Mouse (Mus musculus) left cerebral cortex, adult 9 months (tissue): ENCODE results near the gene Adamts7.
A peak's percentile ranks its signal among the peaks of the same experiment; 100 is the strongest.

ENCODE experiments used
- DNase-seq, 2 experiments: peaks; one replicate each; pipeline ENCODE4 v3.0.0; 2022; ENCODE audit warnings: low spot score in 2 of 2

The Adamts7 gene

DNA sequence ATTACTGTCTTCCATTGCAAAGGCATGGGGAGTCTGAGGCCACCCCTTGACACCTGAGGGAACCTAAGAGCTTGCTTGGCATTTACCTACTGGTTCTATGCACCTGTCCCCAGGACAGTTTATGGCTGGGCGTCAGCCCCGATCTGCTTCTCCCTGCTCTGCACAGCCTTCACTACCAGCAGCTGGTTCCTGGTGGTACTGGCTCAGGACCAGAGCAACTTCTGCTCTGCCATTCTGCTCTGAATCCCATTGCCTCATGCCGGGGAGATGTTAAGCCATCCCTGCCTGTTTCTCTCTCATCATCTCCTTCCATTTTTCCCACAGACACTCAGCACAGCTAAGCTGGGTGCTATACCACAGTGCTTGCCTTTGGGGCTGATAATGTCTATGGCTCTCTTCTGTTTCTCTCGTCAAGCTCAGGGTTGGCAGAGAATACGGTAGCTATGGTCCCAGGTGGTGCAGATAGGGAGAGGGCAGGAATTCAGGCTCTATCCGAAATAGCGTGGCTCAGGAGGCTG, 35.1 kb downstream of the Adamts7 start:
- DNase-seq = no peak

DNA sequence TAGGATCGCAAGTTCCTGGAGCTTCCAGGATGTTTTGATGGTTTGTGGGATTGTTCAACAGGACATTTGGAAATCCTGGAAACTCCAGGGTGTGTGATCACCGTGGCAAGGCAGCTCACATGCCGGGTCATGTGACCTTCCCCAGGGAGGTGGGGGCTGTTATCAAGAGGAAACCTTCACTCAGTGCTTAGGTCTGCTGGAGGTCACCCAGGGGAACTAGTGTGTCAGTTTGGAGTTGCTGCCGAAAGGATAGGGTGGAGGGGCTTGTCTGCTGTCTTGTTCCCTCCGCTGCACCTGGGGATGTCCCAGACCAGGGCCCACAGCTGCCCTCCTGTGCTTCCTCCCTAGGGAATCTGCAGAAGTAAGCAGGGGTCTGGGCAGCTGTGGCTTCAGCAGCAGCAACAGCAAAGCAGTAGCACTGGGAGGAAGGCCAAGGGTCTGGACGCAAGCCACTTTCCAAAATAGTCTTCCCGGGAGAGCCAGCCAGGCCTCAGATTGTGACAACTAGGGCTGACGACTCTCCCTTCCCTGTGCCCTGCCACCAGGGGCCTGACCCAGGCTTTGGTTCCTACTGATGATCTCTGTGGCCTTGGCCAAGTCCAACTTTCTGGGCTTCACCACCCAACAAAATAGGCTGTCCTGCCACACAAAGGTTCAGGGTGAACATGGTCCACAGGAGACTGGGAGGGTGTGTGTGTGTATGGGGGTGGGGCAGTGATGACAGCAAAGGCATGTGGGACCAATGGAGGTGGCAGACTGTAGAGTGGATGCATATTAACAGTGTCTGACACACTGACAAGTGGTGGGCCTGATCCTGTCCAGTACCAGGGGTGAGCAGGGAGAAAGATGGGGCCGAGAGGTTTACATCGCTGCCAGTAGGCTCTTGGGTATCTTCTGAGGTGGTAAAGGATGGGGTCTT, 35.9 kb downstream of the Adamts7 start:
- DNase-seq = peak in 1 of 2 experiments; percentile 25

DNA sequence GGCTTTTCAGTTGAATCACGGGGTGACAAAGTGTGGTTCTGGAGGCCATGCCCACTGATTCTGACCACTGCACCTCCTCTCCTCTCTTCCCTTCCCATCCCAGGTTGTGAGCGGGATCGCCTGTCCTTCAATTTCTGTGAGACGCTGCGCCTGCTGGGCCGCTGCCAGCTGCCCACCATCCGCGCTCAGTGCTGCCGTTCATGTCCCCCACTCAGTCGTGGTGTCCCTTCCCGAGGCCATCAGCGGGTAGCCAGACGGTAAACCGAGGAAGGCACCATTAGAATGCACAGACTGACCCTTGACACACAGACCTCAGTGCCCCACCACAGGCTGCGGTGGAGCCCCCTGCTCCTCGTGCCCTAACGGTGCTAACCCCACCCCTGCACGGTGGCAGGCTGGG, 36.7 kb downstream of the Adamts7 start:
- no peak for DNase-seq

DNA sequence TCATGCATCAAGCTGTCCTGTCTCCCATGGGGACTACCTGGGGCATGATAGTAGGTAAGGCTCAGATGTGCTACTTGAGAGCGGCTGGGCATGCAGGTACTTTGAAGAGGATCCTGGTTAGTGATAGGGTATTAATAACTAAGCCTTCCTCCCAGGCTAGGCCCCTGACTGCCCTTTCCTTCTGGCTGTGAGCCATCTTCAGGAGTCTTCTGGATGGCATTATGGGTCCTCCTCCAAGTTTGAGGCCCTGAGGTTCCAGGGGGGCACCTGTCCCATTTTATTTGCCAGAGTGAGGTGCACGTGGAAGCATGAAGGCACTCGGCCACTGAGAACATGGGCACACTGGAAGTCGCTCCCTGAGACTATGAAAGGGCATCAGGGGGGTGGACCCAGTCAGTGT, 37.6 kb downstream of the Adamts7 start:
- DNase-seq = no peak

DNA sequence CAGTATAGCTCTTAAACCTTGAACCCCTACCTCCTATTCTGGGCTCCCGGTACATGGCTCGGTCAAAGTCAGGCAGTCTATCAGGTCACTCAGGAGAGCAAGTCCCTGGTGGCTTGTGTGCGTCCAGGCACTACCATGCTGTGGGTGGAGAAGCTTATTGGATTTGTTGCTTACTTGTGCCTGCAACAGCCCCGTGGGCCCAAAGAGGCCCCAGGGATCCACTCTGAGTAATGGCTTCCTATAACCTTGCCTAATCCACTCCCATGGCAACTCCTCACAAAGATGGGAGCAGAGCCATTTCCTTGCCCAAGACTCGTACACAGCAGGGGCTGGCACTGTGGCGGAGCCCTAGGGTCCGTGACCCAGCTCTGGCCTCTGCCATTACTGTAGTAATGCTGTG, 38.2 kb downstream of the Adamts7 start:
- no peak for DNase-seq

DNA sequence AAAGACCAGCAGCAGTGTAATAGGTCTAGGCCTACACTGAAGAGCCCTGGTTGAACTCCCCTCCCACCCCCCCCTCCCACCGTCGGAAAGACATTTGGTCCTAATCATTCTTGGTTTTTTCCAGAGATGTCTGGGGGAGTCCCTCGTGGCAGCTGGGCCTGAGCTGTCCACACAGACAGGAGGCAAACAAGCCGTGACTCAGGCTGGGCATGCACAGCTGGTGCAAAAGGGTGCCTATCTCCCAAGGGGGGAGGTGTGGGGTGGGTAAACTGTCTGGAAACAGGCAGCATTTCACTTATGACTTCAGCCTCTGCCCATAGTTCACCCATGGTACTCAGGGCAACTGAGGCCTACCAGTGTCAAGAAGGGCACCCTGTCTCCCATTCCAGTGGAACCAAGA, 38.7 kb downstream of the Adamts7 start:
- DNase-seq = no peak

DNA sequence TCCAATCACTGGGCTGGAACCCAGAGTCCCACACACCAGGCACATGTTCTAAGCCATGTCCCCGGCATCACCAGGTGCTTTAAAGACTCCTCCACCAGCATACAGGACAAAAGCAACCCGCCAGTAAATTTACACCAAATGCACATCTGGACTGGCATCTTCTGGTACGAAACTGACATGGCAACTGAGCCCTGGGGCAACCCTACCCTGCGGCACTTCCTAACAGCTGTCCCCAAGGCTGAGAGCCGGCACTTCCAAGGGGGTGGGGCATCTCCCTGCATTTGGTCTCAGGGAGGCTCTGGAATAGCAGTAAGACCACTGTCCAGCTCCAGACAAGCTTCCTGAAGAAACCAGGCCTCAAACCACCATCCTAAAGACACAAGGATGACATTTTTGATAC, 40.4 kb downstream of the Adamts7 start:
- no peak for DNase-seq

DNA sequence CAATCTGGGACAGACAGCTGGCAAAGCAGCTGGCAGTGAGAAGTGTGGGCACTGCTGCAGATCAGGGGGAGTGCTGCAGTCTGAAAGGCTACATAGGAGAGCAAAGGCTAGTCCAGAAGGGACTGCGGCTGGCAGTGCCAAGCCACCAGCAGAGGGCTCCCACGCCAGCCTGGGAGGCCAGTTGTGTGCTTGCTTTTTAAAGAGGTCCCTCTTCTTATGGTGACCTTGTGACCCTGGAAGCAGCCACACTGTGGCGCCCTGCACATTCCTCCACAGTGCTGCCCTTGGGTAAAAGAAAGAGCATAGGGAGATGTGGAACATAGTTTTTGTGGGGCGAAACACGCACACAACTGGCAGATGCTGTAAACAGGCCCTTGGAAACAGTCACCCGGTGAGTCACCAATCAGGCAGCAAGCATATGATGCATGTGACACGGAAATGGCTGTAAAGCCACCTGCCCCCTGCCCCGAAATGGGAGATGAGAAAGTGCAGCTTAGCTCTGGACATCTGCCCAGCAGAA, 41.6 kb downstream of the Adamts7 start:
- peak in 1 of 2 experiments; percentile 25 for DNase-seq

DNA sequence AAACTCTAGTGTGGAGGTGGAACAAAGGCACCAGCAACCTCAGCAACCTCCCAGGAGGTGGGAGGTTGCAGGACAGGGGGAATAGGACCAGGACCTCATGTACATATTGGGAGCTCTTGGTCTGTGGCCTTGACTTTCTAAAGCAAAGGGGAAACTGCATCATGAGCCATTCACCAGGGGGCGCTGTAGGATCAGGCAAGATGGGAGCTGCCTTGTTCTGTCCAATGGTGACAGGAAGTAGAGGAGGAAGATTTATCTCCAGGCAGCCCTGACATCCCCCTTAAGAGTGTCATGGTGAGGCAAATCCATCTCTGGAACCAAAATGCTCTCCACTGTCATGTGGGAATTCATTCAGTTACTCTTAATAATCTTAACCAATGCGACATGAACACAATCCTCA, 43.6 kb downstream of the Adamts7 start:
- peak in 1 of 2 experiments; percentile 88 for DNase-seq

DNA sequence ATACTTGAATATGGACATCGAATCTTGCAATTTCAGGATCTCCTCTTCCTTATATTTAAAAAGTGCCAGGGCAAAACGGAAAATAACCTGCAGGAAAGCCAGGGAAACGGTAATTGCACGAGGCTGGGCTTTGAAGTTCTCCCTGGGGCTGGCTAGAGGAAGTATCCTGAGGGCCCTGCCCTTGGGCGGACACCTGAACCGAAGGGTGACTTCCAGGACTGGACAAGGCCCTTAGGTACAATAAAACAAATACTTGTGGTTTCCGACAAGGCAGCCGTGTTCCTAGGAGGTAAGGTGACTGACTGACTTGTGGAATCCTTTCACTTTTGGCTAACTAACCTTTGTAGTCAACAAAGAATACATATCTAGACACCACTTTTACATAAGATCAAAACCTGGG, 44.9 kb downstream of the Adamts7 start:
- no peak for DNase-seq

DNA sequence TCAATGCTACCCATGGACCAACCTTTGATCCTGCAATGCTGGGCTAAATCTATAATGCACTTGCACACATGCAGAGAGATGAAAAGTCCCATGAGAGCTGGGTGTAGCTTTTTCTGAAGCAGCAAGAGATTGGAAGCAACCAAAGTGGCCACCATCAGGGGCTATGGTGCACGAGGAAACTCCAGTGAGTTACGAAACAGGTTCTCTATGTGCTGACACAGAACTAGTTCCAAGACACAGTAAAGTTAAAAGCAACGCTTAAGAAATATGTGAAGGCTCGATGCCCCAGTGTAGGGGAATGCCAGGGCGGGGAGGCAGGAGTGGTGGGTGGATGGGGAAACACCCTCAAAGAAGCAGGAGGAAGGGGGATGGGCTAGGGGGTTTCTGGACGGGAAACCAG, 45.8 kb downstream of the Adamts7 start:
- DNase-seq = no peak

DNA sequence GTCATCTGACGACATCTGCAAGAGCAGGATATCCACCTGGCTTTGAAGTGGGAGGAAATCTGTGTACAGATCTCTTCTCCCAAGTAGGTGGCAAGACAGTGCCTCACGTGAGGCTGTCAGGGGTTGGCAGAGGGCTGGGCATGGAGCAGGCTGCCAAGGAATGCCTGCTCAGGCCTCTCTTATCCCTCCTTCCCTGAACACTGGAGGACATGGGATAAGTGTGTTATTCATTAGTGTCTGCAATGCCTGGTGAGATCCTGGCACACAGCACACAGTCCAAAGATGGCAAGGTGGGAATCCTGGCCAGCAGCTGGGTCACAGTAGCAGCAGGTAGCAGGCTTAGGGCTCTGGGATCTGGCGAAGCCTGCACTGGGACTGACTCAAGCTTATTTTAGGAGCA, 50.3 kb downstream of the Adamts7 start:
- DNase-seq = no peak

DNA sequence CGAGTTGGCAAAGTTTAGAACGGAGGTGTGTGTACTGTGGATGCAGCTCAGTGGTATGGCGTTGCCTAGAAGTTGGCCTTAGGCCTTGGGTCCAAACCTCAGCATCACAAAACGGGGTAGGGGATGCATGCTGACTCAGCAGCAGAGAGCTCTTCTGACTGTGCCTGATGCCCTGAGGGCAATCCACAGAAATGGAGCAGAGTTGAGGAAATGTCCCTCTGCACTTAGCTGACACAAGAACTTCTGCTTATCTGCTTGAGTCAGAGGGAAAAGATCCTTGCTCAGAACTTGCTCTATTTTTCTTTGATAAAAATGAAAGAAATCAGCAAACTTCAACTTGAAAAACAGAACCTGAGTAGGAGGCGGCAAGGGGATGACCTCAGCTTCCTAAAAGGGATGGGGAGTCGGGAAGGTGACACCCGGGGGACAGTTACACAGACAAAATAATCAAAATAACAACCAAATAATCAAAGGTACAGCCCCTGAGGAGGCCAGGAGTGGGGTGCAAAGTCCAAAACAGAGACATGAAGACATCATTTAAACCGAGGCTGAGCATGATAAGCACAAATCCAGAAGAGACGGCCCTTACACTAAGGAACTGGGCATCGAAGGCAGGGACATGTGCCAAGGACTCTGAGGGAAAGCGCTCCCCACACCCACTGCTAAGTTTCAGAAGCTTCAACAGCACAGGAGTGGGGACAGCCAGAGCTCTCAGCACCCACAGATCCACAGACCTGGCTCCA, 53.6 kb downstream of the Adamts7 start:
- DNase-seq = no peak

DNA sequence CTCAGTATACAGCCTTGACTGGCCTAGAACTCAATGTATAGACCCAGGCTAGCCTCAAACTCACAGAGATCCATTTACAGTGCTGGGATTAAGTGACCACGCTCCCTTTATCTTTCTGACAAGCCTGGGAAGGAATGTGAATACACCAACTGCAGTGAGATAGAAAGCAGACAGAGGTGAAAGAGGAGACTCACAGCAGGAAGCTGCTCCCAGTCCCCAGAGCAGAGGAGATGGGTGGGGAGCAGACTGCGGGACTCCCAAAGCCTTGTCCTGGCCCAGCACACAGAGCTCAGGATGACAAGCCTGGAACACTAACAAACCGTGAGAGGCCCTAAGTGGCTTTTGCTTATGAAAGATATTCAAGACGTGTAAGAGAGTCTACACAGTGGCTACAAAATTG, 54.6 kb downstream of the Adamts7 start:
- no peak for DNase-seq

DNA sequence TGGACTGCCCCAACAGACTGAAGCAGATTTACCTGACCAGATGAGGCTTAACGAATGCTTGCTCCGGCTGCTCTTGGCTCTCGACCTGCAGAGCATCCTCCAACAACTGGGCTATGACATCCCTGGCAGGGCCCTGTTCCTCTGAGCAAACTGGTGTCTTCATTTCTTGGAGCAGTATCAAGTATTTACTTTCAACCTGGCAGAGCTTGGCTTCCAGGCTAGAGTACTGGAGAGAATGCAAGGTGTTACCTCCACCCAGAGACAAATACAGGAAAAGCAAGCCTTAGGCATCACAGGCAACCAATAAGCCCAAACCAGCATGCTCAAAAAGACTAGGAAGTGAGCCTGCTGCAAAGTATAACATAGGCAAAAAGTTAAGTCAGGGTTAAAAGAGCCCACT, 59.4 kb downstream of the Adamts7 start:
- DNase-seq = no peak

DNA sequence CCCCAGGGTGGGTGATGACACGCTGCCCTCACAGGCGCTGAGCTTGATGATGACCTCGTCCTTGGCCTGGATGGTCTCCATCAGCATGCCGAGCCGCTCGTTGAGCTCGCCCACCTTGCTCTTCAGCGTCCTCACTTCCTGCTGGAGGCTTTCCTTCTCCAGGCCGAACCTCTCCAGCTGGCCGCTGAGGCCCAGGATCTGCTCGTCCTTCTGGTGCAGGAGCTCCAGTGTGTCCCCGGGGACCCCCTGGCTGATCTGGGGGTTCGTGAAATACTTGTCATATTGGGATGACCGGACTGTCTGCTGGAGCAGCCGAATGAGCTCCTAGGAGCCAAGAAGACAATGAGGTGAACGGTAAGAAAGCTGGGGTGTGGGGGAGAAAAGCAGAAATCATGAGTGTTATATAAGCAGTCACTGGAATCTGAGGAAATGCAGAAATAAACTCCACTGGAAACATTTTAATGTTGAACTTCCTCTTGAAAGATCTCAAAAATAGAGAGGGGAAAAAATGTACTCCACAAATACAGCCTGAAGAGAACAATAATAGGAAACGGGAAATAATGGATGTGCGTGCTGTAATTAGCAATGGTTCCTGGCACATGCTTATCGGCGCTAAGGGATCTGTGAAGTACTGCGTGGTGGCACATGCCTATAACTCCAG, 63.3 kb downstream of the Adamts7 start:
- peak in 1 of 2 experiments; percentile 40 for DNase-seq

DNA sequence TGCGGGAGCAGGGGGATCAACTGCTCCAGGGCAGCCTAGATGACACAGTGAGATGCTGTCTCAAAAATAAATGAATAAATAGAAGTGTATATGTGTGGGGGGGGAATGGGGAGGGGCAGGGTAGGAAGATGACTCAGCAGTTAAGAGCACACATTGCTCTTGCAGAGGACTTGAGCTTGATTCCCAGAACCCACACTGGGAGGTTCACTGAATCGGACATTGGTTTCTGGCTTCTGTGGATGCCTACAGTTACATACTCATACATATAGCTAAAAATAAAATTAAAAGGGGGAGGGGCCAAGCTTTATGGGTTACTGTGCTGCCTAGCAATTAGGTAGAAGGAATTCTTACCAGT, 63.9 kb downstream of the Adamts7 start:
- no peak for DNase-seq

DNA sequence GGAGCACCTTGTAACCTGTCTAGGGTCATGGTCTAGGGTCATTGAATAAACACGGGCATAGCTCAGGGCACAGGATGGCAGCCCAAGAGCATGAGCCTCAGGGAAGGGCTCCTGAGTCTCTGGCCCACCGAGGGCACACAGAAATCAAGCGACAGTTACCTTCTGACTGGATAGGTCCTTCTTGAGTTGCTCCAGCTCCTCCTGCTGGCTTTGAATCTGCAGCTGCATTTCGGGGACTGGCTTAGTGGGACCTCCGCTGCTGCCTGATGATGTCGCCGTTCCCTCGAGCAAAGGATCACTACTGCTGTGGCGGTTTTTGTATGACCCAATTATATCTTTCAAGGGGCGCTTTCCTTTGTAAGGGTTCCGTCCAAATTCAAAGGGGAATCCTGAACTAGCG, 64.3 kb downstream of the Adamts7 start:
- DNase-seq = peak in 1 of 2 experiments; percentile 34

DNA sequence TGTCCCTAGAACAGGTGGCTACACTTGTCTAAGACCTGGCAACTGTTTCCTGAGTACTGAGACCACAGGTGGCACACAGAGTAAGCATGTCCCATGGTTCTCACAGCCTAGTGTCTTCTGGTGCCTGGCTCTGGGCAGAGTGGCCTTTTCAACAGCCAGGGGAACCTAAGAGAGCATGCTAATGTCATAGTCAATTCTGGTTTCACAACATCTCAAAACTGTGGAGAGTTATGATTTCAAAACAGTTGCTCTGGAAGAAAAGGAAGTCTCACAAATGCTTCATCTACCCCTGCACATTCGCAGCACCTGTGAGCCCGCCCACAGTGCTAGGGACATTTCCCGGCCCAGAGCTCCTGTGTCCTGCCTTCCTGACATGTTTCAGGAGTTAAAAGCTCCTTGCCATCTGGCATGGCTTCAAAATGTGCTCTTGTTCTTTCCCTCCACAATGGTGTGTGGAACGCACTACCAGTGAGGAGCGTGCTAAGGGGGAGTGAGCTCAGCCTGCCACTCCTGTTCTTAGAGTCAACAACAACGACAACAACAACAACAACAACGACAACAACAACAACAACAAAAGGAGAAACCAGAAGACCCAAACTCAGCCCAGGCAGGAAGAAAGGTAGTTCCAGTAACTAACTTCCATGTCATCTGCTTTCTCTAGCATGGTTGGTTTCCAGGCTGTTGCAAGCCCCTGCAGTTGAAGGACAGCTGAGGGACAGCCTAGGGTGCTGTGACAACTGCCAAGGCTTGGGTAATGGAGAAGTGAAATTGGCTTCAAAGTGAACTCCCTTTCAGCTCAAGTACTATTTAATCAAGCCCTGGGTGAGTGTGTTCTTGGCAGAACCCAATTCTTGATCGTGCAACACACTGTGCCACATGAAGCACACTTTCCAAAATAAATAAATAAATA, 70.2 kb downstream of the Adamts7 start:
- no peak for DNase-seq

DNA sequence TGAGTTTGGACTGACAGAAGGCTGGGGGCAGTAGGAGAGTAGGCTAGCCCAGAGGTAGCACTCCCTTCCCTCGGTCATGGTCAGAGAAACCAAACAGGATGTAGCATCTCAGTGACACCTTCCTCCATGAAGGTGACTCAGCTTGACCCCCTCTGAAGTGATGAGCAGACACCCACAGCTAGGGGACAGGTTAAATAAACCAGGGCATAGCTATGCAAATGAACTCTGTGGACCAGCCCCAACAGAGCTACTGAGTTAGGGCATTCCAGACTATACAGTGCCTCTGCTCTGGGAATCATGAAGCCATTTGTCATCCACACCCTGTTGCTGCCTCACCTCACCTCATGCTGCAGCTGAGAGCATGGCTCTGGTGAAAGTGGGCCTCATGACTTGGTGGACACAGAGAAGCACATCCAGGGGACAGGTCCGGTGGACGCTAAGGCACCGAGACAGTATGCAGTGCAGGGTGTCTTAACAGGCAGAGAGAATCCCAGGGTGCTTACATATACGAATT, 71.1 kb downstream of the Adamts7 start:
- DNase-seq = no peak

DNA sequence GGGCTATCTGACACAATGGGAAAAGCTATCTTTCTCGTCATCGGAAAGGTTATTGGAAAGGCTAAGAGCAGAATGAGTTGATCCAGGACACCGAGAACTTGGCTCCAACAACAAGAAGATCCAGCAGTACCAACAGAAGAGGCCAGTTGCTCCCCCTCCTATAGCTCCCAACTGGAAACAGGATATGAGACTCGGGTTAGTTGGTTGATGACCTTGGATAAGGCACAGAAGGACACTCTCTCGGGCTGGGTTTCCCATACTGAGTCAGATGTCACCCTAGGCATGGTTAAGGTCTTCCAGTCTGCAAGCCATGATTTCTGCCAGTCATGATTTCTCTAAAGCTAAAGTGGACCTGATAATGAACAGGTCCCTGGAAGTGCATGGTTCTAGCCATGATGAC, 71.9 kb downstream of the Adamts7 start:
- DNase-seq = no peak
